Mouse (Mus musculus) cortical plate, adult 2 months (tissue): ENCODE measurements around the gene Dapk2.

Source experiments
- CTCF ChIP-seq: fragments of 200-500 bp; IDR thresholded peaks from 2 replicates; pipeline ENCODE4 v1.5.1; 2011; ENCODE audit warnings: mild to moderate bottlenecking, control low read depth, low read length; ENCODE audit not compliant: insufficient read depth; ENCODE audit errors: extremely low read depth
- POLR2A ChIP-seq: fragments of 200-500 bp; IDR thresholded peaks from 2 replicates; pipeline ENCODE4 v1.6.1; 2011; ENCODE audit warnings: mild to moderate bottlenecking, low read length, control low read depth; ENCODE audit not compliant: insufficient read depth; ENCODE audit errors: extremely low read depth

GRCm38 (mm10) chr9:66213386-66214032, 55.5 kb downstream of the Dapk2 start:
- TF ChIP-seq CTCF, result no peak
- no peak for TF ChIP-seq POLR2A
